20 mouse cellular contexts compared by ENCODE assay signal in genomic region chr5:130110632-130111464, GRCm38 (mm10). TPM values are rescaled to one million over a fixed set of nuclear protein-coding genes. Genes with fewer than 3 reads are reported as not detected.
DNase-seq lines count a peak whose midpoint lies in the region; ATAC-seq and TF ChIP-seq lines count a peak whose summit lies in the region.
"Had no signal": no experiment of that assay in that cellular context is flagged by ENCODE, and none has a peak within 500 bp of the region (broad histone marks: within the 10 kb centered on the region; RNA-seq: fewer than 3 reads in every experiment).

No protein-coding gene starts in this region.

- TF ChIP-seq CTCF in kidney, adult 2 months (conservative IDR thresholded peaks at IDR 0.05; ENCODE audit: insufficient read depth, insufficient read length, low read depth, low read length) = no peak
- no peak for TF ChIP-seq CTCF in testis, adult 2 months (IDR thresholded peaks at IDR 0.05; ENCODE audit: control insufficient read depth, insufficient read depth, insufficient replicate concordance, low read depth, low read length)

- no peaks in the 10 kb centered on the region for H3K36me3 ChIP-seq in kidney, adult 2 months (ENCODE audit: control insufficient read depth, insufficient read depth, low read length)
- H3K36me3 ChIP-seq in limb, embryonic 12.5 days = peaks cover 45% of the 10 kb centered on the region
- H3K36me3 ChIP-seq in limb, embryonic 10.5 days = peaks cover 56% of the 10 kb centered on the region
- peaks cover 32% of the 10 kb centered on the region for H3K36me3 ChIP-seq in embryonic facial prominence, embryonic 14.5 days (ENCODE audit: control insufficient read depth, insufficient read depth, low read length)
- no peaks in the 10 kb centered on the region; the same call in 1 of the 2 replicates for H3K36me3 ChIP-seq in testis, adult 2 months (ENCODE audit: control insufficient read depth, insufficient read depth, low read length)

- peak; percentile 40 for ATAC-seq in limb, embryonic 12.5 days (ENCODE audit: insufficient number of reproducible peaks, insufficient read depth, low FRiP score, low TSS enrichment, low read depth)
- peak; percentile 60; the same call in 1 of the 2 replicates for ATAC-seq in embryonic facial prominence, embryonic 14.5 days (ENCODE audit: low read depth)
- ATAC-seq: midbrain, embryonic 15.5 days had no signal

- H3K4me2 ChIP-seq in limb, embryonic 12.5 days = no peak overlapping the region
- H3K4me2 ChIP-seq in embryonic facial prominence, embryonic 14.5 days (ENCODE audit: low read depth, low read length) = no peak overlapping the region
- H3K4me2 ChIP-seq: heart, embryonic 12.5 days; hindbrain, embryonic 15.5 days; midbrain, embryonic 15.5 days; stomach, embryonic 15.5 days had no signal

- no peak overlapping the region for H3K9ac ChIP-seq in limb, embryonic 12.5 days (replicated peaks)
- no peak overlapping the region for H3K9ac ChIP-seq in embryonic facial prominence, embryonic 14.5 days (ENCODE audit: low read depth, low read length)
- H3K9ac ChIP-seq: heart, embryonic 12.5 days; hindbrain, embryonic 15.5 days; midbrain, embryonic 15.5 days; stomach, embryonic 15.5 days had no signal

- no peaks in the 10 kb centered on the region for H3K4me1 ChIP-seq in kidney, adult 2 months (ENCODE audit: control insufficient read depth, insufficient read depth, low read length)
- H3K4me1 ChIP-seq in limb, embryonic 12.5 days (replicated peaks) = peaks cover 14% of the 10 kb centered on the region
- no peaks in the 10 kb centered on the region for H3K4me1 ChIP-seq in limb, embryonic 10.5 days
- peaks cover 18% of the 10 kb centered on the region for H3K4me1 ChIP-seq in embryonic facial prominence, embryonic 14.5 days (ENCODE audit: control insufficient read depth, insufficient read depth, low read length)
- H3K4me1 ChIP-seq in testis, adult 2 months (ENCODE audit: control insufficient read depth, insufficient read depth, low read length) = no peaks in the 10 kb centered on the region
- H3K4me1 ChIP-seq: heart, embryonic 12.5 days; hindbrain, embryonic 15.5 days; midbrain, embryonic 15.5 days; stomach, embryonic 15.5 days had no signal

- H3K27ac ChIP-seq in kidney, adult 2 months (ENCODE audit: insufficient read depth, low read depth, low read length) = 0 out of 2 replicates have a peak overlapping the region, but pooled peaks have one; percentile 32
- peak overlapping the region; percentile 73 for H3K27ac ChIP-seq in limb, embryonic 12.5 days
- no peak overlapping the region for H3K27ac ChIP-seq in limb, embryonic 10.5 days
- peak overlapping the region; percentile 75 for H3K27ac ChIP-seq in embryonic facial prominence, embryonic 14.5 days (replicated peaks; ENCODE audit: low read depth, low read length)
- peak overlapping the region; percentile 70; the same call in 1 of the 2 replicates for H3K27ac ChIP-seq in testis, adult 2 months (ENCODE audit: control insufficient read depth, insufficient read depth, low read depth, low read length)
- H3K27ac ChIP-seq: hindbrain, embryonic 15.5 days; midbrain, embryonic 15.5 days; stomach, embryonic 15.5 days had no signal

- TF ChIP-seq POLR2A in kidney, adult 2 months (IDR thresholded peaks at IDR 0.05; ENCODE audit: low read depth, low read length) = no peak
- no peak for TF ChIP-seq POLR2A in testis, adult 2 months (IDR thresholded peaks at IDR 0.05; ENCODE audit: control insufficient read depth, low read depth, low read length)

- peak; percentile 19 for DNase-seq in kidney, adult 2 months
- no peak for DNase-seq in kidney, adult 8-10 months
- DNase-seq in limb, embryonic 10.5 days (ENCODE audit: low spot score) = no peak
- DNase-seq in embryonic facial prominence, embryonic 14.5 days (ENCODE audit: low spot score) = peak; percentile 69
- DNase-seq in right cerebral cortex, postnatal 14 days = no peak
- DNase-seq in B cell, adult 2 months = no peak
- DNase-seq: adrenal gland, adult 2 months; cerebellum, adult 11 months; cerebellum, postnatal 25 days; heart, postnatal 36 days; lung, postnatal 10 days; spleen, adult 18-20 months; thymus, postnatal 25 days had no signal

- WGBS in kidney, adult 2 months = 74% methylated on average over 12 of the region's 12 CpGs
- WGBS in limb, embryonic 12.5 days = 61% methylated on average over 12 of the region's 12 CpGs
- 86% methylated on average over 12 of the region's 12 CpGs for WGBS in limb, embryonic 10.5 days
- 56% methylated on average over 12 of the region's 12 CpGs for WGBS in embryonic facial prominence, embryonic 14.5 days

- no peaks in the 10 kb centered on the region for H3K9me3 ChIP-seq in limb, embryonic 12.5 days
- H3K9me3 ChIP-seq in limb, embryonic 10.5 days (replicated peaks) = no peaks in the 10 kb centered on the region
- no peaks in the 10 kb centered on the region for H3K9me3 ChIP-seq in embryonic facial prominence, embryonic 14.5 days (ENCODE audit: control insufficient read depth, low read length)
- H3K9me3 ChIP-seq: heart, embryonic 12.5 days; hindbrain, embryonic 15.5 days; megakaryocyte, embryonic 14.5 days; midbrain, embryonic 15.5 days; stomach, embryonic 15.5 days had no signal

- no peak overlapping the region for H3K4me3 ChIP-seq in kidney, adult 2 months (ENCODE audit: insufficient read depth, low read depth, low read length)
- no peak overlapping the region for H3K4me3 ChIP-seq in limb, embryonic 12.5 days (replicated peaks)
- H3K4me3 ChIP-seq in limb, embryonic 10.5 days = no peak overlapping the region
- H3K4me3 ChIP-seq in embryonic facial prominence, embryonic 14.5 days (ENCODE audit: low read depth, low read length) = no peak overlapping the region
- H3K4me3 ChIP-seq in testis, adult 2 months (ENCODE audit: control insufficient read depth, low read depth, low read length) = no peak overlapping the region
- H3K4me3 ChIP-seq: heart, embryonic 12.5 days; hindbrain, embryonic 15.5 days; megakaryocyte, embryonic 14.5 days; midbrain, embryonic 15.5 days; stomach, embryonic 15.5 days had no signal

- no peaks in the 10 kb centered on the region for H3K27me3 ChIP-seq in kidney, adult 2 months (replicated peaks; ENCODE audit: control insufficient read depth, insufficient read depth, low read length)
- H3K27me3 ChIP-seq in limb, embryonic 12.5 days = no peaks in the 10 kb centered on the region
- no peaks in the 10 kb centered on the region for H3K27me3 ChIP-seq in limb, embryonic 10.5 days (ENCODE audit: low read depth, poor library complexity, severe bottlenecking)
- no peaks in the 10 kb centered on the region for H3K27me3 ChIP-seq in embryonic facial prominence, embryonic 14.5 days (replicated peaks; ENCODE audit: control insufficient read depth, insufficient read depth, low read length)
- H3K27me3 ChIP-seq in testis, adult 2 months (ENCODE audit: control insufficient read depth, insufficient read depth, low read length) = no peaks in the 10 kb centered on the region
- H3K27me3 ChIP-seq: heart, embryonic 12.5 days; hindbrain, embryonic 15.5 days; midbrain, embryonic 15.5 days; stomach, embryonic 15.5 days had no signal

RNA-seq across cellular contexts. Expression of gene Kctd7, which starts 33.8 kb away (rescaled TPM):
- 2.4 and 4.3 TPM in 2 replicates for polyA plus RNA-seq in kidney, adult 2 months (2012; rRNA removed)
- polyA plus RNA-seq in limb, embryonic 12.5 days (2016; fragmentation: Nextera tagmentation; extraction: Ambion mirVana) = 6.3 and 6.9 TPM in 2 replicates
- 3.4 and 4.7 TPM in 2 replicates for polyA plus RNA-seq in limb, embryonic 10.5 days (2016; fragmentation: Nextera tagmentation; extraction: Ambion mirVana)
- polyA plus RNA-seq in embryonic facial prominence, embryonic 14.5 days (2014; fragmentation: Nextera tagmentation; extraction: Ambion mirVana) = 5.8 and 6.5 TPM in 2 replicates
- polyA plus RNA-seq in testis, adult 2 months (2012; rRNA removed) = 14.8 and 15.6 TPM in 2 replicates

RNA-seq across cellular contexts. Expression of gene Tpst1, which starts 37.7 kb away (rescaled TPM):
- polyA plus RNA-seq in kidney, adult 2 months (2012; rRNA removed) = 8.0 and 8.7 TPM in 2 replicates
- 83.5 and 85.3 TPM in 2 replicates for polyA plus RNA-seq in limb, embryonic 12.5 days (2016; fragmentation: Nextera tagmentation; extraction: Ambion mirVana)
- 65.4 and 65.6 TPM in 2 replicates for polyA plus RNA-seq in limb, embryonic 10.5 days (2016; fragmentation: Nextera tagmentation; extraction: Ambion mirVana)
- polyA plus RNA-seq in embryonic facial prominence, embryonic 14.5 days (2014; fragmentation: Nextera tagmentation; extraction: Ambion mirVana) = 94.0 and 102 TPM in 2 replicates
- polyA plus RNA-seq in testis, adult 2 months (2012; rRNA removed) = 58.7 and 59.6 TPM in 2 replicates

Comparison
In these comparisons a context has a peak if more than half of its experiments do, and no peak if none do; other contexts are left out.
1. DNase-seq: peak in kidney, adult 2 months (single experiment) and embryonic facial prominence, embryonic 14.5 days (single experiment); none in kidney, adult 8-10 months (0 of 2), limb, embryonic 10.5 days (single experiment), right cerebral cortex, postnatal 14 days (single experiment) and B cell, adult 2 months (0 of 2).